Mouse (Mus musculus): ENCODE data around the gene Shb.
"Not testable (repeated sequence)": the region's sequence is repeated elsewhere in the genome, so short reads cannot be mapped to it uniquely, and the experiment has no call there.

- TF ChIP-seq POLR2A (IDR thresholded peaks at IDR 0.05; ENCODE audit: insufficient read length, low read depth); TCF12 (IDR thresholded peaks at IDR 0.05; ENCODE audit: insufficient read depth, poor library complexity, severe bottlenecking); CEBPB (IDR thresholded peaks at IDR 0.05; ENCODE audit: insufficient read depth, poor library complexity, severe bottlenecking); MYOD1 (IDR thresholded peaks at IDR 0.05; ENCODE audit: control insufficient read depth in 1 of 3, insufficient read length in 2 of 3, low read depth in 2 of 3); E2F4 (IDR thresholded peaks at IDR 0.05; ENCODE audit: insufficient read depth); POLR2AphosphoS2 (IDR thresholded peaks at IDR 0.05; ENCODE audit: insufficient read length, low read depth); USF1 (IDR thresholded peaks at IDR 0.05; ENCODE audit: low read depth); MYOG (IDR thresholded peaks at IDR 0.05; ENCODE audit: control insufficient read depth in 1 of 3, insufficient read depth in 1 of 3, insufficient read length in 2 of 3, low read depth in 2 of 3); MAX (IDR thresholded peaks at IDR 0.05; ENCODE audit: low read depth); SRF (IDR thresholded peaks at IDR 0.05; ENCODE audit: control insufficient read depth, insufficient read length, low read depth): not testable (repeated sequence)
These were observed 136.1 kb downstream of the Shb start for GRCm38 (mm10) chr4:45396211-45396610.

Data from myocyte (in vitro differentiated cells).